Mouse (Mus musculus) cerebellum, adult 2 months (tissue): ENCODE results near the gene Abcb8. TPM values are rescaled to one million over a fixed set of nuclear protein-coding genes. Genes with fewer than 3 reads are reported as not detected.

Experiments used
- DNase-seq, 2 experiments: peaks; one replicate each; pipeline ENCODE4 v3.0.0; 2021
- H3K27ac ChIP-seq: fragments of 200-500 bp; 2 replicates; pipeline ENCODE4 v1.5.1; 2012; ENCODE audit warnings: low read length, control low read depth, inconsistent platforms; ENCODE audit not compliant: insufficient read depth
- H3K27me3 ChIP-seq: fragments of 200-500 bp; 2 replicates; pipeline ENCODE4 v1.6.1; 2012; ENCODE audit warnings: inconsistent platforms, mild to moderate bottlenecking, low read length, moderate library complexity; ENCODE audit not compliant: control insufficient read depth, insufficient read depth
- H3K4me1 ChIP-seq: fragments of 200-500 bp; 2 replicates; pipeline ENCODE4 v1.6.1; 2011; ENCODE audit warnings: low read length; ENCODE audit not compliant: control insufficient read depth, insufficient read depth
- H3K4me3 ChIP-seq: fragments of 200-500 bp; replicated peaks from 2 replicates; pipeline ENCODE3; 2011; ENCODE audit warnings: mild to moderate bottlenecking, low read depth, low read length, control low read depth; ENCODE audit not compliant: insufficient read depth
- CTCF ChIP-seq: fragments of 200-500 bp; IDR thresholded peaks from 2 replicates; pipeline ENCODE4 v1.5.1; 2011; ENCODE audit warnings: low read depth, mild to moderate bottlenecking, control low read depth, low read length, moderate library complexity, borderline replicate concordance; ENCODE audit not compliant: insufficient read depth
- POLR2A ChIP-seq: fragments of 200-500 bp; IDR thresholded peaks from 2 replicates; pipeline ENCODE4 v1.6.1; 2011; ENCODE audit warnings: low read length, control low read depth, borderline replicate concordance; ENCODE audit not compliant: insufficient read depth
- WGBS: fragments of 180-500 bp; shearing (Covaris S2); methylation state at CpG from one replicate; pipeline ENCODE4 v1.1.7; 2018; 5-methylcytosine and 5-hydroxymethylcytosine counted together
- polyA plus RNA-seq: library from polyadenylated mRNA; depleted of rRNA; stranded (reverse); fragments of >200 nt; gene quantifications from 2 replicates; pipeline ENCODE4 v1.2.3, GENCODE M21; 2012; rRNA removed

The Abcb8 gene
- polyA plus RNA-seq, 1 experiment = 53.5 TPM

DNA sequence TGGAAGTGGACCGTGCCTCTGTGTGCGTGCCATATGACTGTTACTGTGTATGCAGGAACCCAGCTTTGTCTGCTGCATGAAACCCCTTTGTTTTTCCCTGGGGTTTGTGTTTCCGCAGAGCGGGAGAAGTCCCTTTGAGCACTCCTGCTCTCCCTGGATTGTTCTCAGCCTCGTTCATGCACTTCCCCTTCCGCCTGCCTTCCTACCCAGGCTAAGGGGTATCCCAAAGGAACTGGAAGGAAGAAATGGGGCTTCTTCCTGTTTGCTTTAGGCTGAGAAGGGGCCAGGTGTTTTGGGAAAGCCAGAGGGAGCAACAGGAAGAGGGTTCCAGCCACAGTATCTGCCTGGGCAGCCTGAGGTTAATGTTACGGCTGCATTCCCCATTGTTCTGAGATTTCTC is 62.1 kb downstream of the Abcb8 start:
- Histone ChIP-seq H3K27ac (no peak overlapping the region), H3K4me3 (peak overlapping the region; percentile 28), H3K4me1 (peaks cover 31% of the 10 kb centered on the region), H3K27me3 (no peaks in the 10 kb centered on the region)
- peak in 1 of 2 experiments; percentile 23 for DNase-seq
- WGBS = 22% methylated on average over 7 of the region's 7 CpGs
- TF ChIP-seq POLR2A = no peak
- TF ChIP-seq CTCF = no peak

Other genes starting within 250 kb of the Abcb8 start
- 9.8 and 10.9 TPM in 2 replicates for gene Nupl2, start 228.7 kb upstream of the Abcb8 start, polyA plus RNA-seq
- 83.3 and 85.2 TPM in 2 replicates for gene Kcnh2, start 42.1 kb upstream of the Abcb8 start, polyA plus RNA-seq
- 7.5 and 8.6 TPM in 2 replicates for gene Nos3, start 28.9 kb upstream of the Abcb8 start, polyA plus RNA-seq
- 4.1 and 4.4 TPM in 2 replicates for gene Atg9b, start 1.5 kb upstream of the Abcb8 start, polyA plus RNA-seq
- gene Asic3, start 19.7 kb downstream of the Abcb8 start, polyA plus RNA-seq = 0.74 and 0.87 TPM in 2 replicates
- 221 and 222 TPM in 2 replicates for gene Cdk5, start 29.9 kb downstream of the Abcb8 start, polyA plus RNA-seq
- 81.3 and 88.0 TPM in 2 replicates for gene Slc4a2, start 30.2 kb downstream of the Abcb8 start, polyA plus RNA-seq
- gene Fastk, start 51.6 kb downstream of the Abcb8 start, polyA plus RNA-seq = 246 and 265 TPM in 2 replicates
- gene Tmub1, start 54.2 kb downstream of the Abcb8 start, polyA plus RNA-seq = 60.6 and 61.1 TPM in 2 replicates
- 402 and 421 TPM in 2 replicates for gene Agap3, start 58.5 kb downstream of the Abcb8 start, polyA plus RNA-seq
- gene Gbx1, start 133.5 kb downstream of the Abcb8 start, polyA plus RNA-seq = 0.38 and 0.44 TPM in 2 replicates
- 0.18 and 0.21 TPM in 2 replicates for gene Asb10, start 147.3 kb downstream of the Abcb8 start, polyA plus RNA-seq
- gene 4931409K22Rik, start 163.1 kb downstream of the Abcb8 start, polyA plus RNA-seq = not detected in 2 replicates
- 101 TPM in 2 replicates for gene Abcf2, start 183.8 kb downstream of the Abcb8 start, polyA plus RNA-seq
- 46.3 and 48.9 TPM in 2 replicates for gene Chpf2, start 193.1 kb downstream of the Abcb8 start, polyA plus RNA-seq
- 89.9 and 102 TPM in 2 replicates for gene Smarcd3, start 230.7 kb downstream of the Abcb8 start, polyA plus RNA-seq